Mouse (Mus musculus) spleen, postnatal 14 days (tissue): ENCODE measurements around the gene Dmxl2.

Experiments used
- DNase-seq, 2 experiments: peaks; one replicate each; pipeline ENCODE4 v3.0.0; 2021 to 2022; ENCODE audit warnings: low spot score in 2 of 2

The Dmxl2 gene

DNA sequence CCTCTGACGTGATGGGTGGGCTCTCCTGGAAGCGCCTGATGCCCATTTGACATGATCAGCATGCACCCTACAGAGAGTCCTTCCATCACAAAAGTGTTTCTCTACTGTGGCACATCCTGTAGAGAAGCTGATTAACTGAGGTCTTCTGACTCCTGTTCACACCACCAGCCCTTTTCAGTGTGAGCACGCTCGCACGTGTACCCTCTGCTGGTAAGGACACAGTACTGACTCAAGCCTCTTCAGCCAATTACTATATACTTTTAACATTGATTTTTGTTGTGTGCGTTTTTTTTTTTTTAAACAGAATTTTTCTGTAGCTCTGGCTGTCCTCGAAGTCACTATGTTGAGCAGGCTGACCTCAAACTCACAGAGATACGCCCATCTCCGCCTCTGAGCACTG lies 185.1 kb downstream of the Dmxl2 start:
- no peak for DNase-seq
